Mouse (Mus musculus) small intestine, adult 2 months (tissue): Measurements from ENCODE around the gene Lgr4.

Experiments used
- CTCF ChIP-seq: fragments of 200-500 bp; IDR thresholded peaks from 2 replicates; pipeline ENCODE4 v1.5.1; 2012; ENCODE audit warnings: low read depth, mild to moderate bottlenecking, control low read depth, inconsistent platforms, low read length, moderate library complexity, mixed read lengths; ENCODE audit not compliant: insufficient replicate concordance, insufficient read length; ENCODE audit errors: extremely low read depth
- POLR2A ChIP-seq: fragments of 200-500 bp; IDR thresholded peaks from 2 replicates; pipeline ENCODE4 v1.6.1; 2012; ENCODE audit warnings: low read depth, mild to moderate bottlenecking, control low read depth, inconsistent platforms, low read length, moderate library complexity

GRCm38 (mm10) chr2:110012184-110012725, 94.8 kb downstream of the Lgr4 start:
- TF ChIP-seq CTCF (no peak), POLR2A (no peak)
